Mouse (Mus musculus) heart, adult 11 months (tissue): ENCODE measurements around the gene Stard10.

Experiments
- DNase-seq: peaks from one replicate; pipeline ENCODE4 v3.0.0; 2022

Gene Stard10

GRCm38 (mm10) chr7:101317014-101317413 is at the start of gene Stard10:
Gene Stard10 (plus strand): TSS chr7:101317086.
- DNase-seq: no peak

GRCm38 (mm10) chr7:101267457-101268259 is 49.2 kb upstream of the Stard10 start:
- peak; percentile 86 for DNase-seq

GRCm38 (mm10) chr7:101271602-101272001 is 45.3 kb upstream of the Stard10 start:
- no peak for DNase-seq

- peak; percentile 74 for DNase-seq
Observed at GRCm38 (mm10) chr7:101272466-101273160, 44.3 kb upstream of the Stard10 start.

- peak; percentile 51 for DNase-seq
Observed at GRCm38 (mm10) chr7:101282721-101283120, 34.2 kb upstream of the Stard10 start.

- DNase-seq: peak; percentile 70
Observed at GRCm38 (mm10) chr7:101284504-101284903, 32.4 kb upstream of the Stard10 start.

GRCm38 (mm10) chr7:101286891-101287290 is 30.0 kb upstream of the Stard10 start:
- peak; percentile 86 for DNase-seq

GRCm38 (mm10) chr7:101287820-101288219 is 29.1 kb upstream of the Stard10 start:
- DNase-seq: peak; percentile 79

GRCm38 (mm10) chr7:101288436-101288835 is 28.4 kb upstream of the Stard10 start:
- peak; percentile 89 for DNase-seq

- peak; percentile 86 for DNase-seq
Observed at GRCm38 (mm10) chr7:101290401-101290800, 26.5 kb upstream of the Stard10 start.

- DNase-seq: peak; percentile 81
Observed at GRCm38 (mm10) chr7:101291211-101291610, 25.7 kb upstream of the Stard10 start.

GRCm38 (mm10) chr7:101291641-101292040 is 25.2 kb upstream of the Stard10 start:
- DNase-seq: peak; percentile 88

- DNase-seq: peak; percentile 71
Observed at GRCm38 (mm10) chr7:101292086-101292485, 24.8 kb upstream of the Stard10 start.

GRCm38 (mm10) chr7:101292696-101293095 is 24.2 kb upstream of the Stard10 start:
- no peak for DNase-seq

GRCm38 (mm10) chr7:101293138-101293537 is 23.7 kb upstream of the Stard10 start:
- DNase-seq: peak; percentile 86

- peak; percentile 81 for DNase-seq
Observed at GRCm38 (mm10) chr7:101293611-101294010, 23.3 kb upstream of the Stard10 start.

- DNase-seq: no peak
Observed at GRCm38 (mm10) chr7:101295438-101295837, 21.4 kb upstream of the Stard10 start.

GRCm38 (mm10) chr7:101296252-101297022 is 20.4 kb upstream of the Stard10 start:
- DNase-seq: peak; percentile 93

GRCm38 (mm10) chr7:101297023-101297405 is 19.9 kb upstream of the Stard10 start:
- DNase-seq: no peak

GRCm38 (mm10) chr7:101298375-101298774 is 18.5 kb upstream of the Stard10 start:
- DNase-seq: peak; percentile 70

- no peak for DNase-seq
Observed at GRCm38 (mm10) chr7:101301361-101301880, 15.5 kb upstream of the Stard10 start.

GRCm38 (mm10) chr7:101301881-101302456 is 14.9 kb upstream of the Stard10 start, which contains the start of gene Atg16l2:
Gene Atg16l2 (minus strand): TSS chr7:101302251.
- peak; percentile 99 for DNase-seq

- DNase-seq: no peak
Observed at GRCm38 (mm10) chr7:101302691-101303090, 14.2 kb upstream of the Stard10 start.
